Mouse (Mus musculus) cortical plate, adult 2 months (tissue): ENCODE results near the gene Hyal5. TPM values are rescaled to one million over a fixed set of nuclear protein-coding genes. Genes with fewer than 3 reads are reported as not detected.

Experiments used
- H3K27ac ChIP-seq: fragments of 200-500 bp; 2 replicates; pipeline ENCODE4 v1.5.1; 2012; ENCODE audit warnings: low read length, control low read depth, inconsistent platforms; ENCODE audit not compliant: insufficient read depth
- H3K4me1 ChIP-seq: fragments of 200-500 bp; 2 replicates; pipeline ENCODE4 v1.6.1; 2011; ENCODE audit warnings: low read length; ENCODE audit not compliant: control insufficient read depth, insufficient read depth
- H3K4me3 ChIP-seq: fragments of 200-500 bp; 2 replicates; pipeline ENCODE4 v1.5.1; 2011; ENCODE audit warnings: mild to moderate bottlenecking, low read length, control low read depth; ENCODE audit not compliant: insufficient read depth
- CTCF ChIP-seq: fragments of 200-500 bp; IDR thresholded peaks from 2 replicates; pipeline ENCODE4 v1.5.1; 2011; ENCODE audit warnings: mild to moderate bottlenecking, control low read depth, low read length; ENCODE audit not compliant: insufficient read depth; ENCODE audit errors: extremely low read depth
- POLR2A ChIP-seq: fragments of 200-500 bp; IDR thresholded peaks from 2 replicates; pipeline ENCODE4 v1.6.1; 2011; ENCODE audit warnings: mild to moderate bottlenecking, low read length, control low read depth; ENCODE audit not compliant: insufficient read depth; ENCODE audit errors: extremely low read depth
- polyA plus RNA-seq: library from polyadenylated mRNA; depleted of rRNA; stranded (reverse); fragments of >200 nt; gene quantifications from 2 replicates; pipeline ENCODE4 v1.2.3, GENCODE M21; 2012; rRNA removed

The Hyal5 gene
- polyA plus RNA-seq, 1 experiment = not detected

DNA sequence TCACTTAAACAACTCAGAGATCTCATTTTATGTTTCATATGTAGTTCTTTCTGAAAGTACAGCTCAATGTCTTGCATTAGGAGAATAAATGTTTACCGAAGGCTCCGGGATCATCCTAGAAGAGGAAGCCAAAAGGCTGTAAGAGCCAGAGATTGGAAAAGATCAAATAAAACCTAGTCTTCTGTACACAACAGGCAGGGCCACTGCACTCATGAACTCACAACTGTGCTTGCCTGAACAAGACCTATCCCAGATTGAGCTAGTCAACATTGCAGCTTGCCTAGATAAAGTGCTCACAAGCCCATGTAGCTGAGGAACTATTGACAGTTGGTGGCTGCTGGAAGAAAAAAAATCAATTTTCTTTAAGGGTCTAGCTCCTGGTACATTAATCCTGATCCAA lies 55.8 kb downstream of the Hyal5 start:
- Histone ChIP-seq H3K4me3 (no peak overlapping the region), H3K4me1 (no peaks in the 10 kb centered on the region), H3K27ac (no peak overlapping the region)
- no peak for TF ChIP-seq CTCF
- no peak for TF ChIP-seq POLR2A

DNA sequence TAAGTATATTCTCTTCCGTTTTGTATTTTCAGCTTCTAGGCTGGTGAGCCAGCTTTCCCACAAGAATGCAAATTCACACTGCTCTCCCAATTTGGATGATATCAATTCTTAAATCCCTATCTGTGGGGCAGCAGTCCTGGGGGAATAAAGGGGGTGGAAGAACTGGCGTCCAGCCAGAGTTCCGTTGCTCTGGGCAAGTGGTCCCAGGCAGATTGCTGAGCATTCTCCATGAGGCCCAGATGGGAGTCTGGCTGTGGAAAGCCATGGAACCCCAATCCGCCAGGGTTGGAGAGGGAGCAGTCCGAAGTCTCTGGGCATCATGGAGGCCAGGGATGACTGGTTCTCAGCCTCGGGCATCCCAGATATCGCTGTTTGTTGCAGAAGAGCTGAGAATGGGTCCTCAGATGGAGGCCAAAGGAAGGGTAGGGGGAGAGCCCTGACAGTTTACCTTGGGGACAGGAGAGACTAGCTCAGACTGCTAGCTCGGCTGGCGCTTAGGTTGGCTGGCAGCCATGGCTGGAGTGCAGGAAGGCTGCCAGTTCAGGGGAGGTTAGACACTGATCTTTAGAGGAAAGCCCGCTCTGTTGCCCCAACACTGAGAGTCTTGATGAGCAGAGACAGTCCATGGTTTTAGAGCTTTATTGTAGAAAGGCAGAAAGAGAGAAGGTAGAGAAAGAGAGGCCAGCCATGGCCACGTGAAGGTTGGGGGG lies 67.4 kb downstream of the Hyal5 start:
- Histone ChIP-seq H3K4me3 (no peak overlapping the region), H3K4me1 (no peaks in the 10 kb centered on the region), H3K27ac (no peak overlapping the region)
- TF ChIP-seq POLR2A (no peak), CTCF (no peak)

Other genes starting within 250 kb of the Hyal5 start
- 56.4 and 58.5 TPM in 2 replicates for gene Wasl, start 193.0 kb upstream of the Hyal5 start, polyA plus RNA-seq
- not detected in 2 replicates for gene Hyal6, start 124.8 kb upstream of the Hyal5 start, polyA plus RNA-seq
- not detected in 2 replicates for gene Hyal4, start 109.7 kb upstream of the Hyal5 start, polyA plus RNA-seq
- not detected in 2 replicates for gene Spam1, start 66.8 kb upstream of the Hyal5 start, polyA plus RNA-seq
- 32.7 and 34.5 TPM in 2 replicates for gene Tmem229a, start 98.3 kb downstream of the Hyal5 start, polyA plus RNA-seq